Mouse (Mus musculus) ES-E14 (cell line): ENCODE measurements at regions not wholly inside any gene's neighbourhood (a gene's known extent, or its start where the extent isn't known, plus 50 kb on each side); places are given as distances from the start of the nearest gene placed in this dataset.

ENCODE experiments used
- DNase-seq: peaks from one replicate; pipeline ENCODE4 v3.0.0-alpha.2; 2013; ENCODE audit warnings: low read depth, low spot score
- H3K27ac ChIP-seq: 2 replicates; pipeline ENCODE4 v1.5.1; 2012; ENCODE audit warnings: low read depth, mild to moderate bottlenecking, low read length, moderate library complexity, mixed read lengths; ENCODE audit not compliant: poor library complexity, insufficient read depth, severe bottlenecking
- H3K36me3 ChIP-seq: 2 replicates; pipeline ENCODE4 v1.6.1; 2012; ENCODE audit warnings: mild to moderate bottlenecking, low read length, moderate library complexity, mixed read lengths; ENCODE audit not compliant: control insufficient read depth, poor library complexity, insufficient read depth, severe bottlenecking
- H3K4me1 ChIP-seq, 2 experiments: fragments of 150-350 bp in 1 of 2; sonication (generic) in 1 of 2; 2 replicates each; pipeline ENCODE4 v1.6.1; 2012; ENCODE audit warnings: low read length in 2 of 2, mild to moderate bottlenecking in 1 of 2, mixed read lengths in 1 of 2; ENCODE audit not compliant: control insufficient read depth in 2 of 2, insufficient read depth in 2 of 2, poor library complexity in 1 of 2
- H3K4me3 ChIP-seq, 2 experiments: fragments of 150-350 bp in 1 of 2; sonication (generic) in 1 of 2; 2 replicates each; pipeline ENCODE4 v1.5.1; 2012; ENCODE audit warnings: low read length in 2 of 2, low read depth in 1 of 2, mild to moderate bottlenecking in 1 of 2, mixed read lengths in 1 of 2; ENCODE audit not compliant: insufficient read depth in 1 of 2, poor library complexity in 1 of 2, severe bottlenecking in 1 of 2
- H3K9ac ChIP-seq: 2 replicates; pipeline ENCODE4 v1.6.1; 2012; ENCODE audit warnings: low read depth, mild to moderate bottlenecking, low read length, mixed read lengths; ENCODE audit not compliant: poor library complexity, insufficient read depth, severe bottlenecking
- H3K9me3 ChIP-seq: fragments of 150-350 bp; sonication (generic); 2 replicates; pipeline ENCODE4 v1.6.1; 2012; ENCODE audit warnings: low read depth, mild to moderate bottlenecking, low read length; ENCODE audit not compliant: control insufficient read depth, insufficient read depth
- CHD2 ChIP-seq: IDR thresholded peaks from 2 replicates; pipeline ENCODE4 v1.6.1; 2014; ENCODE audit warnings: mild to moderate bottlenecking, low read depth, low read length, inconsistent platforms
- HCFC1 ChIP-seq: IDR thresholded peaks from 2 replicates; pipeline ENCODE4 v1.6.1; 2012; ENCODE audit warnings: low read length, inconsistent platforms, borderline replicate concordance; ENCODE audit not compliant: insufficient read depth
- MAFK ChIP-seq: IDR thresholded peaks from 2 replicates; pipeline ENCODE4 v1.6.1; 2014; ENCODE audit warnings: mild to moderate bottlenecking, low read depth, low read length, inconsistent platforms; ENCODE audit not compliant: insufficient read depth
- ZC3H11A ChIP-seq: IDR thresholded peaks from 2 replicates; pipeline ENCODE4 v1.6.1; 2012; ENCODE audit warnings: low read depth, mild to moderate bottlenecking, inconsistent platforms, low read length, borderline replicate concordance
- ZNF384 ChIP-seq: IDR thresholded peaks from 2 replicates; pipeline ENCODE4 v1.6.1; 2012; ENCODE audit warnings: low read depth, low read length, inconsistent platforms
- in situ Hi-C, 2 experiments: fragments of 600-800 bp; cut with MboI; formaldehyde crosslinking; loops; one replicate each; pipeline ENCODE4 v1.15.1; 2025; ENCODE audit warnings: low sequenced_read_pairs in 2 of 2, inconsistent platforms in 1 of 2; ENCODE audit not compliant: unreplicated experiment in 2 of 2

GRCm38 (mm10) chr4:29091495-29092211 is 278.7 kb downstream of the Epha7 start:
- H3K4me3 ChIP-seq, result no peak overlapping the region
- peak overlapping the region; percentile 80; the same call in 1 of the 2 replicates for H3K27ac ChIP-seq
- peaks cover 10 to 12% of the 10 kb centered on the region in 2 experiments for H3K4me1 ChIP-seq
- H3K9ac ChIP-seq, result no peak overlapping the region
- no peaks in the 10 kb centered on the region for H3K36me3 ChIP-seq
- peak; percentile 69 for DNase-seq
- H3K9me3 ChIP-seq, result no peaks in the 10 kb centered on the region
- in situ Hi-C loops, result no loop called here
- TF ChIP-seq CHD2 (no peak), ZC3H11A (no peak)

DNA sequence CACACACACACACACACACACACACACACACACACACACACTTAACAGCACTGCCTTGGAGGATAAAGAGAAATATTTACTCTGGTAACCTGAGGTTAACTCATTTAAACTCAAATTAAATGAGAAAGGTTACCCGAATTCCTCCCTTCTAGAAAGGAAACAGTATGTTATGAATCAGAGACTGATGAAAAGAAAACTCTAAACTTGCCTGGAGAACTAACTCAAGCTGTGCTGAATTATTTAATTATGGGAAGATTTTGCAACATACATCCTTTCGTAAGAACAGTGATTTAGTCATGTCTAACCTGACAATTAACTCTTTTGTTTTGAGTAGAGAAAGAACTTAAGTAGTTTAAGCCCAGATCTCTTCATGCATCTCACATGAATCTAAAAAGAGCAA is 289.4 kb downstream of the Epha7 start:
- in situ Hi-C loops, result no loop called here
- TF ChIP-seq ZNF384 (no peak), MAFK (no peak), ZC3H11A (no peak), CHD2 (no peak)

GRCm38 (mm10) chr4:29103414-29103813 is 290.5 kb downstream of the Epha7 start:
- Histone ChIP-seq H3K9me3 (no peaks in the 10 kb centered on the region), H3K36me3 (no peaks in the 10 kb centered on the region), H3K27ac (no peak overlapping the region), H3K9ac (no peak overlapping the region), H3K4me1 (no peaks in the 10 kb centered on the region), H3K4me3 (no peak overlapping the region)
- no peak for TF ChIP-seq MAFK
- TF ChIP-seq ZNF384, result no peak
- TF ChIP-seq CHD2, result no peak
- no peak for TF ChIP-seq ZC3H11A
- TF ChIP-seq HCFC1, result no peak
- in situ Hi-C loops, result no loop called here
- no peak for DNase-seq

More for the DNA sequence above, 289.4 kb downstream of the Epha7 start:
- Histone ChIP-seq H3K4me1 (no peaks in the 10 kb centered on the region), H3K9me3 (no peaks in the 10 kb centered on the region), H3K27ac (no peak overlapping the region), H3K9ac (no peak overlapping the region), H3K4me3 (no peak overlapping the region), H3K36me3 (no peaks in the 10 kb centered on the region)
- DNase-seq, result no peak

DNA sequence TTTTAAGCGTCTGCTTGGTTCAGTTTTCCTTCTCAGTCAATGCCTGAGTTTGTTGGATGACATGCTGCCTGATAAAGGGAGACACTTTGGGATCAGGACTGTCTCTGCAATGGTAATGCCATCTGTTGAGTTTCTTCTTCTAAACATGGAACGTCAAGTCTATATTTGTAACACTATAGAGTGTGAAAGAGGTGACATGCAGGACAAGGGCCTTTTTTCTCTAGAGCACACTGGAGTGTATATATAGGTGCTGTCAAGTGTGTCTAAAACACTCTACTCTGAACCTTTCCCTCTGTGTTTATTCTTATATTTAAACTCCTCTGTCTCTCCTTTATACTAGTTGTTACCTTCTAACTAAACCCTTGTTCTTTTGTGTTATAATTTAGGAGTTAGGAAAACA is 299.6 kb downstream of the Epha7 start:
- H3K4me1 ChIP-seq, result no peaks in the 10 kb centered on the region
- no peaks in the 10 kb centered on the region for H3K36me3 ChIP-seq
- no peak overlapping the region for H3K4me3 ChIP-seq
- H3K27ac ChIP-seq, result no peak overlapping the region
- H3K9me3 ChIP-seq, result no peaks in the 10 kb centered on the region
- no peak overlapping the region for H3K9ac ChIP-seq
- no peak for TF ChIP-seq CHD2
- in situ Hi-C loops, result no loop called here
- no peak for DNase-seq

- no peak overlapping the region for H3K9ac ChIP-seq
These were observed 304.1 kb downstream of the Epha7 start for GRCm38 (mm10) chr4:29117025-29117424.

More at GRCm38 (mm10) chr4:29117025-29117424, 304.1 kb downstream of the Epha7 start:
- in situ Hi-C loops, result no loop called here
- no peaks in the 10 kb centered on the region for H3K36me3 ChIP-seq
- no peak overlapping the region for H3K27ac ChIP-seq
- TF ChIP-seq ZC3H11A (no peak), MAFK (no peak), HCFC1 (no peak), ZNF384 (no peak), CHD2 (no peak)
- H3K9me3 ChIP-seq, result no peaks in the 10 kb centered on the region
- DNase-seq, result no peak
- H3K4me1 ChIP-seq, result no peaks in the 10 kb centered on the region
- H3K4me3 ChIP-seq, result no peak overlapping the region
